Mouse (Mus musculus): ENCODE data around the gene Zdhhc11. TPM values are rescaled to one million over a fixed set of nuclear protein-coding genes. Genes with fewer than 3 reads are reported as not detected.

Gene Zdhhc11
- total RNA-seq, 2 experiments from 2014 or later: not detected

Other genes starting within 250 kb of the Zdhhc11 start
- gene Slc12a7, start 230.8 kb upstream of the Zdhhc11 start, total RNA-seq (2014; fragmentation: Nextera tagmentation): 3.6 and 8.3 TPM in 2 replicates
- gene Slc12a7, start 230.8 kb upstream of the Zdhhc11 start, total RNA-seq (2017): 3.0 and 3.7 TPM in 2 replicates
- gene Nkd2, start 116.2 kb upstream of the Zdhhc11 start, total RNA-seq (2014; fragmentation: Nextera tagmentation): not detected in 2 replicates
- not detected in 2 replicates for gene Nkd2, start 116.2 kb upstream of the Zdhhc11 start, total RNA-seq (2017)
- 33.9 and 34.2 TPM in 2 replicates for gene Trip13, start 26.1 kb upstream of the Zdhhc11 start, total RNA-seq (2014; fragmentation: Nextera tagmentation)
- 36.6 and 57.9 TPM in 2 replicates for gene Trip13, start 26.1 kb upstream of the Zdhhc11 start, total RNA-seq (2017)
- gene Brd9, start 26.0 kb upstream of the Zdhhc11 start, total RNA-seq (2014; fragmentation: Nextera tagmentation): 33.5 and 37.1 TPM in 2 replicates
- gene Brd9, start 26.0 kb upstream of the Zdhhc11 start, total RNA-seq (2017): 94.5 and 119 TPM in 2 replicates
- not detected in 2 replicates for gene Tppp, start 45.6 kb downstream of the Zdhhc11 start, total RNA-seq (2014; fragmentation: Nextera tagmentation)
- gene Tppp, start 45.6 kb downstream of the Zdhhc11 start, total RNA-seq (2017): 0.09 TPM in 1 of 2 replicates, not detected in the other
- 12.9 and 36.9 TPM in 2 replicates for gene Cep72, start 98.4 kb downstream of the Zdhhc11 start, total RNA-seq (2014; fragmentation: Nextera tagmentation)
- 15.0 and 16.0 TPM in 2 replicates for gene Cep72, start 98.4 kb downstream of the Zdhhc11 start, total RNA-seq (2017)
- gene Slc9a3, start 157.6 kb downstream of the Zdhhc11 start, total RNA-seq (2014; fragmentation: Nextera tagmentation): not detected in 2 replicates
- gene Slc9a3, start 157.6 kb downstream of the Zdhhc11 start, total RNA-seq (2017): not detected in 2 replicates
- 13.2 and 26.9 TPM in 2 replicates for gene Exoc3, start 244.9 kb downstream of the Zdhhc11 start, total RNA-seq (2014; fragmentation: Nextera tagmentation)
- gene Exoc3, start 244.9 kb downstream of the Zdhhc11 start, total RNA-seq (2017): 28.4 and 35.5 TPM in 2 replicates

Data from granulocyte monocyte progenitor cell, adult 5-6 weeks (primary cell).